Mouse (Mus musculus) CH12.LX (cell line): ENCODE results near the gene Map2k6.

Experiments
- CTCF ChIP-seq, 2 experiments: IDR thresholded peaks in 1 of 2; conservative IDR thresholded peaks in 1 of 2; 2 replicates each; pipeline ENCODE4 v1.5.1; 2011 to 2012; ENCODE audit warnings: low read depth in 2 of 2, low read length in 2 of 2, improper control_type of control experiment in 1 of 2, inconsistent platforms in 1 of 2, mild to moderate bottlenecking in 1 of 2, moderate library complexity in 1 of 2
- HCFC1 ChIP-seq: IDR thresholded peaks from 2 replicates; pipeline ENCODE4 v1.6.1; 2012; ENCODE audit warnings: low read depth, mild to moderate bottlenecking, inconsistent platforms, low read length, improper control_type of control experiment
- SIN3A ChIP-seq: IDR thresholded peaks from 2 replicates; pipeline ENCODE4 v1.6.1; 2012; ENCODE audit warnings: low read length, improper control_type of control experiment, inconsistent platforms
- SMC3 ChIP-seq: IDR thresholded peaks from 2 replicates; pipeline ENCODE4 v1.6.1; 2011; ENCODE audit warnings: low read depth, low read length, improper control_type of control experiment
- ZC3H11A ChIP-seq: IDR thresholded peaks from 2 replicates; pipeline ENCODE4 v1.6.1; 2012; ENCODE audit warnings: low read depth, mild to moderate bottlenecking, inconsistent platforms, low read length, improper control_type of control experiment

- no peak for TF ChIP-seq SIN3A
- no peak for TF ChIP-seq ZC3H11A
- no peak for TF ChIP-seq CTCF (conservative IDR thresholded peaks at IDR 0.05 in 1 of 2, IDR thresholded peaks at IDR 0.05 in 1 of 2; ENCODE audit: low read depth in 2 of 2, low read length in 2 of 2)
- TF ChIP-seq SMC3, result no peak
- no peak for TF ChIP-seq HCFC1
Observed at GRCm38 (mm10) chr11:110488301-110488700, 89.4 kb downstream of the Map2k6 start.
